Mouse (Mus musculus) brown adipose tissue, adult 24 weeks (tissue): ENCODE data around the gene 1110032A03Rik. TPM values are rescaled to one million over a fixed set of nuclear protein-coding genes. Genes with fewer than 3 reads are reported as not detected.

Experiments used
- H3K27ac ChIP-seq: fragments of 200-500 bp; replicated peaks from 2 replicates; pipeline ENCODE4 v1.5.1; 2012; ENCODE audit warnings: low read depth, mild to moderate bottlenecking, low read length
- H3K4me1 ChIP-seq: fragments of 200-500 bp; 2 replicates; pipeline ENCODE4 v1.6.1; 2012; ENCODE audit warnings: low read length, mixed read lengths; ENCODE audit not compliant: control insufficient read depth, insufficient read depth, insufficient read length
- H3K4me3 ChIP-seq: fragments of 200-500 bp; 2 replicates; pipeline ENCODE4 v1.5.1; 2012; ENCODE audit warnings: low read depth, mild to moderate bottlenecking, low read length, moderate library complexity; ENCODE audit not compliant: insufficient read depth
- polyA plus RNA-seq: library from polyadenylated mRNA; stranded (reverse); fragments of >200 nt; gene quantifications from 2 replicates; pipeline ENCODE4 v1.2.4, GENCODE M21; 2012; ENCODE audit not compliant: missing spikeins, insufficient read depth, insufficient read length

1110032A03Rik gene
- polyA plus RNA-seq: 213 and 331 TPM in 2 replicates

DNA sequence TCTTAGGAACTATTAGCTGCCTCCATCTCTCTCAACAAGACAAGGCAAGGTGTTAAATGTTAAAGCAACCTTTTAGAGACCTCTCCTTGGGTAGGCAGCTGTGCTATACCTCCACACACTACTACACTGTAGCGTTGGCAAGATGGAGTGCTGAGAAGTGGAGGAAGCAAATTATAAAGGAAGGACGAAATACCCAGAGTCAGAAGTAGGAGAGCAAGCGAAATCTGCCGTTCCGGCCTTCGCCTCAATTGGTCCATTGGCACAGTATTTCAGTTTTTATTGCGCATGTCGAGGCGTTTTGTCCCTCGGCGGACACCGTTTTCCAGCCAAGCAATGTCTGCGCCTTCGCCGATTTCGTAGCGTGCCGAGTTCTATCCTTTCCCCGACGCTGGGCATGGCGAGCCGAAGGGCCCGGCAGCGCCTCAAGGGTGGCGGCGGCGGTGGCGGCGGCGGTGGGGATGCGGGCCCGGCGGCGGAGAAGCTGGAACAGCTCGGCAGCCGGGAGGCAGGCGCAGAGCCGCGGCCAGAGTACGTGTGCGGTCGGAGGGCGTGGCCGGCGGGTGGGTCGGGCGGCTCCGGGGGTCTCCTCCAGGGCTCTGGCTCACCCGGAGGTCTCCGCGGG lies at the start of gene 1110032A03Rik, which contains the start of gene Alg9:
1110032A03Rik (minus strand) TSS at position 530 of the 622 bp plus-strand sequence.
Alg9 (plus strand) TSS at position 29 of the 622 bp plus-strand sequence.
- peak within 1 kb of the TSS; percentile 67 for H3K4me3 ChIP-seq
- no peaks in the 10 kb centered on the region for H3K4me1 ChIP-seq
- H3K27ac ChIP-seq: peak within 1 kb of the TSS; percentile 51

- Histone ChIP-seq H3K4me1 (no peaks in the 10 kb centered on the region), H3K4me3 (no peak overlapping the region), H3K27ac (no peak overlapping the region)
Observed at GRCm38 (mm10) chr9:50823779-50824453, 48.6 kb upstream of the 1110032A03Rik start.

- Histone ChIP-seq H3K4me3 (no peak overlapping the region), H3K27ac (no peak overlapping the region), H3K4me1 (peaks cover 2% of the 10 kb centered on the region; the same call in 1 of the 2 replicates)
Observed at GRCm38 (mm10) chr9:50822216-50822615, 46.9 kb upstream of the 1110032A03Rik start.

DNA sequence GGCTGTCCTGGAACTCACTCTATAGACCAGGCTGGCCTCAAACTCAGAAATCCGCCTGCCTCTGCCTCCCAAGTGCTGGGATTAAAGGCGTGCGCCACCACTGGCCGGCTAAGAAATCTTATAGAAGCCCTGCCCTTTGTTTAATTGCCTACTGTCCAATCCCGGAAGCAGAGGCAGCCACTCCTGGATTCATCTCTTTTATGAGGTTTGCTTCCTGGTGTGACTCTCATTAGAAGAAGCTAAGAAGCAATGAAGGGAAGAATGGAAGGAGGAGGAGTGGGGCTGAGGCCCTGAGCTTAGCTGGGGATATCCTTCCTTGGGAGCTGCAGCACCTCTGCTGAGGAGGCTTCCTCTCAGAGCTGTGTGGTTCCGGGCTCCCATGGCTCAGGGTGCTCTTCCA lies 46.3 kb upstream of the 1110032A03Rik start:
- H3K4me3 ChIP-seq: no peak overlapping the region
- peaks cover 2% of the 10 kb centered on the region; the same call in 1 of the 2 replicates for H3K4me1 ChIP-seq
- no peak overlapping the region for H3K27ac ChIP-seq

- peaks cover 2% of the 10 kb centered on the region; the same call in 1 of the 2 replicates for H3K4me1 ChIP-seq
- 0 out of 2 replicates have a peak overlapping the region, but pooled peaks have one; percentile 46 for H3K27ac ChIP-seq
- H3K4me3 ChIP-seq: no peak overlapping the region
Observed at GRCm38 (mm10) chr9:50819716-50820115, 44.4 kb upstream of the 1110032A03Rik start.

GRCm38 (mm10) chr9:50818050-50818449 lies 42.7 kb upstream of the 1110032A03Rik start:
- H3K27ac ChIP-seq: 0 out of 2 replicates have a peak overlapping the region, but pooled peaks have one; percentile 4
- H3K4me3 ChIP-seq: no peak overlapping the region
- peaks cover 2% of the 10 kb centered on the region; the same call in 1 of the 2 replicates for H3K4me1 ChIP-seq

DNA sequence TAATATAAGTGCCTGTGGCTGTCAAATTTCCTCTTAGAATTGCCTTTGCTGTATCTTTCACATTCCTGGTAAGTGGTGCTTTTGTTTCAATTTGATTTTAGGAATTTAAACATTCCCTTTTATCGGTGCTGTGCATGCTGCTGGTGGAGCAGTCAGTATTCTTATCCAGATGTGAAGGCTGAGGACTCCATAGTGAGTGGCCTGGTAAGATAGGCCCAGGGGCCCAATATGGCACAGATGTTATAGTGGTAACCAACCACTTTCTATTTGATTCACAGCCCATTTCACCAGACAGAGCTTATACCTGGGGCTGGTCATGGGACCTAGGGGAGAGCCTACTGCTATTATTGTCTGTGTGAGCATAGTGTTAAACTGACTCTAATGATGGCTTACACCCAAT lies 41.2 kb upstream of the 1110032A03Rik start:
- H3K4me3 ChIP-seq: no peak overlapping the region
- peaks cover 11% of the 10 kb centered on the region; the same call in 1 of the 2 replicates for H3K4me1 ChIP-seq
- no peak overlapping the region for H3K27ac ChIP-seq

DNA sequence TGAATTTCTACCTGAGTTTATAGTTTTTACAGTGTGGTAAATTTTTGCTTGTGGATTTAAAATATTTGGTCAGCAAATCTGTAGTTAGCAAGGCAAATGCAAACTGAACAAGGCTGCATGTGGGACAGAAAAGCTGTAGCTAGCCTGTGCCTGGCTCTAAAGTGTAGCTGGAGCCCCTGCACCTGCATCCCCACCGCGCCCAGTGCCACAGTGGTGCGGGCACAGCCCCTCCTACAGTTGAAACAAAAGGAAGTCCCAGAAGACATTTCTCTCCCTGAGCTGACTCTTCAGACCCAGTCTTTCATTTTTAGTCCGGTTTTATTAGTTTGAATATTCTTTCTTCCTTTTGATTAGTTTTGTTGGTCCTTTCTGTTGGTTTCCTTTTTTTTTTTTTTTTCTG lies 40.3 kb upstream of the 1110032A03Rik start:
- Histone ChIP-seq H3K4me3 (no peak overlapping the region), H3K27ac (no peak overlapping the region), H3K4me1 (peaks cover 11% of the 10 kb centered on the region; the same call in 1 of the 2 replicates)

- Histone ChIP-seq H3K27ac (no peak overlapping the region), H3K4me1 (peaks cover 12% of the 10 kb centered on the region), H3K4me3 (no peak overlapping the region)
Observed at GRCm38 (mm10) chr9:50813796-50814195, 38.5 kb upstream of the 1110032A03Rik start.

DNA sequence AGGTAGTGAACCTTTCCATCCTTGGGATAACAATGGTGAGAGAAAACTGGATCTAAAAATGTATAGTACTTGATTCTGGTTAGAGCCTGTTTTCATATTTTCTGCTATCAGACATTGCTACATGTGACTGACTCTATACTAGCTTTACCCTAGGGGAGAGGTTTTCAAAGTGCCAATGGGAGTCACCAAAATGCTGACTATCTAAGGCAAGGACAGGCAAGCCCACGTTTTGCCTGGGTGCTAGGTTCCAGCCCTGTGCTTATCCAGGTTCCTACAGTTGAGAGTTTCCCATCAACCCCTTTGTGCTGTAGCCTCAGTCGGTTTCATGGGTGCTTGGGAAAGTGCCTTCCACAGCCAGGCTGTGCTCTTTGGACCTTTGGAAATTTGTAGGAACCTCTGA lies 36.4 kb upstream of the 1110032A03Rik start:
- Histone ChIP-seq H3K4me1 (peaks cover 13% of the 10 kb centered on the region), H3K4me3 (no peak overlapping the region), H3K27ac (peak overlapping the region; percentile 61)

DNA sequence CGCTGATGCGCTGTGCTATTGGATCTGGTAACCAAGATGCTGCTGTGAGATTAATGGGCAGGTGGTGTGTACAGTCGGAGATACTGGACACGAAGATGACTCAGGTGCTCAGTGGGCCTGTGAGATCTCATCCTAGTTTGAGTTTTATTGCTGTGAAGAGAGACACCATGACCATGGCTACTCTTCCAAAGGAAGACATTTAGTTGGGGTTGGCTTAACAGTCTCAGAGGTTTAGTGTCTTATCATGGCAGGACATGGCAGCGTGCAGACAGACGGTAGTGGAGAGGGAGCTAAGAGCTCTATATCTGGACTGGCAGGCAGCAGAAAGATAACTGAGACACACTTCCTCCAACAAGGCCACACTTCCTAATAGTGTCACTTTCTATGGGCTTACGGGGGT lies 35.9 kb upstream of the 1110032A03Rik start:
- Histone ChIP-seq H3K27ac (peak overlapping the region; percentile 75), H3K4me3 (no peak overlapping the region), H3K4me1 (peaks cover 13% of the 10 kb centered on the region)

GRCm38 (mm10) chr9:50809146-50809545 lies 33.8 kb upstream of the 1110032A03Rik start:
- H3K27ac ChIP-seq: peak overlapping the region; percentile 99
- peaks cover 13% of the 10 kb centered on the region for H3K4me1 ChIP-seq
- H3K4me3 ChIP-seq: no peak overlapping the region

DNA sequence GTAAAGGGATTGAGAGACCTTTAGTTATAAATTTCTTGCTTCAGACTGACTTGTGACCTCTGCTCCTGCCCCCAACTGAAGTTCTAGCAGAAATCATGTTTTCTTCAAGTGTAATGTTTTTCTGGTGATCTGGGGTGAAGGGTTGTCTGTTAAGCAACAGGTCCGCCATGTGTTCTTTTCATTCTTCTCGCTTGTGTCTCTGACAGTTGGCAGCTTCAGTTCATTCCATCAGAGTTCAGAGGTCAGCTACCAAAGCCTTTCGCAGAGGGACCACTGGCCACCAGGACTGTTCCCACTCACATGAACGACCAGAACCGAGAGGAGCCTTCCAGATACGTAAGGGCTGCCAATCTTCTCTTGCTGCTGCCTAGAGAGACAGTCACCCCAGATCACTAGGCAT lies 33.2 kb upstream of the 1110032A03Rik start:
- no peak overlapping the region for H3K4me3 ChIP-seq
- peak overlapping the region; percentile 97 for H3K27ac ChIP-seq
- H3K4me1 ChIP-seq: peaks cover 13% of the 10 kb centered on the region

- Histone ChIP-seq H3K4me1 (peaks cover 2% of the 10 kb centered on the region; the same call in 1 of the 2 replicates), H3K4me3 (no peak overlapping the region), H3K27ac (0 out of 2 replicates have a peak overlapping the region, but pooled peaks have one; percentile 16)
Observed at GRCm38 (mm10) chr9:50803055-50803671, 27.8 kb upstream of the 1110032A03Rik start.

DNA sequence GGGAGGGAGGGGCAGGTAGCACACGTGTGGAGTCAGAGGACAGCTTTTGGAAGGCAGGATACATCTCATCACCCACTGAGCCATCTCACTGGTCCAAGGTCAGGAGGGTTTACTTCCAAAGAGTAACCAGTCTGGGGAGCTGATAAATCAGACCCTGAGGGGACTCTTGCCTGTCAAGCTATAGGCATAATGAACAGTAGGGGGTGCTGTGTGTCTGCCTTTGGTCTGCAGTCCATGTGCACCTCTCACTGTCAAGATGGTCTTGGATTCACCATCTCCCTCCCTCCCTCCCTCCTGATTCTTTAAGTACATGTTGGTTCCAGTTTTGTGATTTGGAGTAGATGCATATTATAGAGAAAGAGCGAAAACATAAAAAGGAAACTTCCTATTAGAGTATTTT lies 25.7 kb upstream of the 1110032A03Rik start:
- H3K27ac ChIP-seq: no peak overlapping the region
- peaks cover 12% of the 10 kb centered on the region for H3K4me1 ChIP-seq
- H3K4me3 ChIP-seq: no peak overlapping the region
